Mouse (Mus musculus): ENCODE measurements around the gene Rpl23a.

The Rpl23a gene

DNA sequence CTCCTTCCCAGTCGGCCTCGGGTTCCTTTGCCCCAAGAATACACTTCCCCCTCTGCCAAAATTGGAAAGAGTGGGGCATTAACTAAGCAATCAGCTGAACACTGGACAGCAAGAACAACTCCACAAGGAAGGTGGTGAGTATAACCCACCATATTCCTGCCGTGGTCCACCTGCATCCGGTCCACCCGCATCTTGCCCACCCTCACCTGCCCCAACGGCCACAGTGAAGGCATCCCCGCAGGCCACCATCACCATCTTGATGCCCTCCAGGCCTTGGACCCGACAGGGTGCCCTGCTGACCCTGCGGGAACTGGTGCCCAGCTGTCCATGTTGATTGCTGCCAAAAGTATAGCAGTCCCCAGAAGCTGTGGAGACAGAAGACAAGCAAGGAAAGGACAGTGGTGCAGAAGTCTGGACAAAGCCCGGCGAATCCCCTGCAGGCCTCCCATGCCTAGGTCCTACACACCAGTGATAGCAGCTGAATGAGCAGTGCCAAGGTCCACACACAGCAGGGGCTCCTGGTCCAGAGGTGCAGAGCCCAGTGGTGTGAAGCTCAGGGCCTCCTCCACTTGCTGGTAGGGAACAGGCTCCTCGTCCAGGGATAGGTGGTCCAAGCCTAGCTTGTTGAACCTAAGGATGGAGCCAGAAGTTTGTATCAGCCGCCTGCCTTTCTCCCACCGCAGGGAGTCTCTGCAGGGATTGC is 16.0 kb downstream of the Rpl23a start:
- no peak for DNase-seq (ENCODE audit: low read depth in 2 of 2, low spot score in 2 of 2)

DNA sequence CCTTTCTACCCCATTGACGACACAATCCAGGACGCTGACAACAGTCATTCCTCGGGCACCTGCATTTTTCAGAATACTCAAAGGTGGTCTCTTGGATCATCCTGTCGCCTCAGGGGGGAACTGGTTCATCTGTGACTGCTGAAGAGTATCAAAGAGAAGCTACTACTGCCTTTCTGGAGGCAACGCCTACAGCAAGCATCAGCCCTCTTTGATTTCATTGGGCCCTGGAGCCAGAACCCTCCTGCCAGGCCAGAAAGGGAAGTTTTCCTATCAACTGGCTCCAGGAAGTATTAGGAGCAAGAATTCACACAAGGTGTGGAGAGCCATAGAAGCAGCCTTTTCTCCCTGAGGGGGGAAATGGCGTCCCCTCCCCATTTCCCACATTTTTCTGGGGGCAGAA is 16.7 kb downstream of the Rpl23a start:
- DNase-seq (ENCODE audit: low read depth in 2 of 2, low spot score in 2 of 2), result no peak

DNA sequence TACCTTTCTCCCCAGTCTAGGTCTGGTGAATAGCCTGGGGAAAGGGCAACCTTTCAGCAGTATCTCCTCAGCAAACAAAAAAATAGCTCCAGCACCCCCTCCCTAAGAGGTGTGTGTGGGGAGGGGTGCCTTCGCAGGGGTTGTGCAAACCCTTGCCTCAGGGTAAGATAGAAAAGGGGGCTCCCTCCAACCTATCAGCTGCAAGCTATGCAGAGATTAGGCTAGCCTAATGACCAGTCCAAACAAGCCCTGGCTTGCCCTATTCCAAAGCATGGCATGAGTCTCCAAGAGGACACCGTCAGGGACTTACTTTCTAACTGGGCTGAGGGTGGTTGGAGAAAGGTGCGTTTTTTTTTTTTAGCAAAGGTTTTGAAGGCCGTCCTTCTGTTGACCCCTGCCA is 17.2 kb downstream of the Rpl23a start:
- DNase-seq (ENCODE audit: low read depth in 2 of 2, low spot score in 2 of 2), result no peak

DNA sequence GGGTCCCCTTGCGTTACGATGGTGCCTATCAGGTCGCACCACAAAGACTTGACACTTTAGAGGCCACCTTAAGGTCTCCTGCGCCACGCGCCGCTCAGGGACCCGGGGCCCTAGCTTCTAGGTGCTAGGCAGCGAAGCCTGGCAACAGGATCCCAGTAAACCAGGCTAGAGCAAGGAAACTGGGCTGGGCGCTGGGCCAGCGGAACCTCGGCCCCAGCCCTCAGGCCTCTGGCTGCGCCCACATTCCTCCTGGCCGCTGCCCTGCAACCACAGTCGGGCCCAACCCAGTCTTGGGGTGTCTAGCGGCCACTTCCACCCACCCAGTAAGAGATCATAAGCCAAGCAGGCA is 17.6 kb downstream of the Rpl23a start:
- no peak for DNase-seq (ENCODE audit: low read depth in 2 of 2, low spot score in 2 of 2)

DNA sequence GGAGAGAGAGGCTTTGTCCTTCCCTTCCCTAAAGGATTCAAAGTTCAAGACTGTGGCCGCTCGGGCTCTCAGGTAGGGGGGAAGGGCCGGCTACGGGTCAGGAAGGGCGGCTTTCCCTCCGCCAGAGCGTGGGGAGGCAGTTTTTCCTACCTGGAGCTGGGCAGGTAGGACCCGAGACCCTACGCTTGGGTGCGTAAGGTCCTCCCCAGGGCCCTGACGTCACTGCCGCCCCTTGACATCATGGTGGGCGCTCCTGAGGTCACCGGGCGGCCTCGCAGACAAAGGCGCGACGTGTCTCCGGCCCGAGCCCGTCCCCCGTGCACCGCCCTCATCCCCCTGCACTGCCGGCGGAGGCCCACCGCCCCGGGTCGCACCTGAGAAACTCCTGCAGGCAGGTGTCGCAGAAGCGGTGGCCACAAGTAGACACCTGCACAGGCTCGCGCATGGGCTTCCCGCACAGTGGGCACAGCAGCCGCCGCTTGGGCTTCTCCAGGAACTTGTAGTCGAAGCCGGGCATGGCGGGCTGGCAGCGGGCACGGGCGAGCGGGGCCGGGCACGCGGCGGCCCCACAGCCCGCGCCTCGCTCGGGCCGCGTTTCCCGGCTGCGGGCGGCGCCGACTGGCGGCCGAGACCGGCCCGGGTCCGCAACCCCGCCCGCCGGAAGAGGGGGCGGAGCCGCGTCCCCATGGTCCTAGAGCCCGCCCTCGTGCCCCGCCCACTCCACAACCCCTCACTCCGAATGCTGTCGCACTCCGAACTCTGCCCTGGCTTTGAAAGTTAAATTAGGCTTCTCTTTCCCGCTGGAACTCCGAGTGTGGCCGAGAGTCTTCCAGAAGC is 18.2 kb downstream of the Rpl23a start, which contains the start of gene Traf4:
Gene Traf4, minus strand, starts transcription at position 666 of the 837 bp plus-strand sequence.
- peak; percentile 57 to 72 for DNase-seq (ENCODE audit: low read depth in 2 of 2, low spot score in 2 of 2)

DNA sequence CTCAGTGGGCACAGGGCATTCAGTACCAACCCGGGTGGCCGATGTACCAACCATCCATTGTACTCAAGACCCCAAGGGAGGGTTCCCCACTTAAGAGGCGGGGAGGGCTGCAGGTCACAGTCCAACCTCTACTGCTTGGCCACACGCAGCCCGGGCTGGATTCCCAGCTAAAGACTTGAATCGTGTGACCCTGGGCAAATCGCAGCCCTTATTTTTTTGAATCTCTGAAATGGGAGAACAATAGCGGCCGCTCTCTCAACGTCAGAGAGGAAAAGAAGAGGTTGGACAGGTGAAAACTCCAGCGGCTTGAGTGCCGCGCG is 18.8 kb downstream of the Rpl23a start:
- no peak for DNase-seq (ENCODE audit: low read depth in 2 of 2, low spot score in 2 of 2)

DNA sequence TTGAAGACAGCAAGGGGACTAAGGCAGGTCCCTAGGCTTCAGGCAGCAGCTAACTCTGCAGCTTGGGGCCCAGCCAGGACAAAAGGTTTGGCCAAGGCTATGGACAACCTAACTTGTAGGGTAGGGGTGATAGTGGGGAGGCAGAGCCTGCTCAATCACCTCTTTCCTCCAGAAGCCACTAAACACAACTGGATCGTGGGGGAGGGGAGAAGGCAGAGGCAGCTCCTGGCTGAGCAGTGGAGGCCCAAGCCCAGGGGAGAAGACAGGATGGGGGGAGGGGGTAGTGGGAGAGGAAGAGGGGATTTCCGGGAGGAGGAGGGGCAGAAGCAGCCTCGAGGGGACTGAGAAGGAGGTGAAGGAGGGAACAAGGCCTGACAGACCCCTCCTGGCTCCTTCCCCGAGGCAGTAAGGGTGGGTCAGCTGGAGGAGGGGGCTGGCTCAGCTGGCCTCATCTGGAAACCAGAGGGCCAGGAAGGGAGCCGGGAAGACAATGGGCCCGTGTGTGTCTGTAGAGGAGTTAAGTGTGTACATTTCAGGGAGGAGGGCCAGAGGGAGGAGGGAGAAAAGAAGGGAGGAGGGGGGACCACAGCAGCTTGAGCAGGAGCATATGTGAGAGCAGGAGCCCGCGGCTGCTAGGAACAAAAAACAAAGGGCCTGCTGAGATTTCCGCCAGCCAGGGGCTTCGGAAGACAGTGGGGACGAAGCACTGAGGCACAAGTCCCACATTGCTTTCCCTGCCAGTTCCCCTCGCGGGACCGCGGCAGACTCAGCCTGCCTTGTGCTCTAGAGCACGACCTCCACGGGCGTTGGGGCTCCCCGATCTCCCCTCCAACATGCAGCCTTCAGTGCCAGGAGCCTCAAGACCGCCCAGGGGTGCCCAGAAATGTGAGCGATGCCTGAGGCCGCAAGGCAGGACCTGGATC is 19.4 kb downstream of the Rpl23a start:
- DNase-seq (ENCODE audit: low read depth in 2 of 2, low spot score in 2 of 2), result no peak

DNA sequence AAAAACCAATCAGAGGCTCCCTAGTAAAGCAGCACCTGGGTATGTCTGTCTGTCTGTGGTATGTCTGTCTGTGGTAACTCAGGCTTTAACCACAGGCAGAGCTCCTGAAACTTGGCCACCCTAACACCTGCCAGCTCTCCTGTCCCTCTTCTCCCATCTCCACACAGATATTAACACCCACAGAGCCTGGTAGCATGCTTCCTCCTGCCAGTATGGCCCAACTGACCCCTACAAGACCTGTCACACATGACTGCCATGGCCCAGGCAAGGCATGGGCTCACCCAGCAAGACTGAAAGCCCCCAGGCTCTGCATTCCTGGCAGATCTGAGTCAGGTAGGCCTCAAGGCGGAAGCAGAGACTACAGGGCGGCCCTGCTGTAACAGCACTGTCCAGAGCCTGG is 20.3 kb downstream of the Rpl23a start:
- DNase-seq (ENCODE audit: low read depth in 2 of 2, low spot score in 2 of 2), result no peak

DNA sequence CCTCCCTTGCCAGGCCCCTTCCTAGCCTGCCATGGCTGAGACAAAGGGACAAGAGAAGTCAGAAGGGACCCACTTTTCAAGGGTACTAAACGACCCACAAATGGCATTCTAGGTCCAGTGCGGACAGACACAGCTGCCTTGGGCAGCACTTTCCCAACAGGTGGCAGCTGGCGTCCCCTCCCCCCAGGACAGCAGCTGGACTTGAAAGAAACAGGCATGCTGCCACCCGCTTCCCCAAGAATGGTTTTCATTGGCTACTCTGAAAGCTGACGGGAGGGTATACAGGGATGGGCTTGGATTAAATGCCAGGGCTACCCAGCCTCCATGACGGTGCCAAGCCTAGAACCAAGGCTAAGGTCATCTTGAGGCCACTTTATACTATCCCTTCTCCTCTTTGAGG is 20.9 kb downstream of the Rpl23a start:
- no peak for DNase-seq (ENCODE audit: low read depth in 2 of 2, low spot score in 2 of 2)

DNA sequence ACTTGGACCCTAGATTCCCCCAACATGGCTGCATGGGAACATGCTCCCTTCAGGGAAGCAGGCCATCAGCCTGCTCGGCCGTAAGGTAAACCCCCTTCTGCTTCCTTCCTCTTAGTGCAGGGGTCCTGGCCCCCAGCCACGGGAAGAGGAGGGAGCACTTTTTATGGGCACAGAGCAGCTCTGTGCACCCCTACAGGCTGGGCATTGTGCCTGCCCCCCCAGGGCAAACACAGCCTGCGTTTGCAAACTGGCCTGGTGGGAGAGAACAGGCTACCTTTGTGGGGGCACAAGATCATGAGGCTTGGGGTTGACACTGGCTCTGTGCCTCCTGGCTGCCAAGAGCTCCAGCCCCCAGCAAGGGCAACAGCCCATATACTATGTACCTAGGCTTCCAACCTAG is 21.4 kb downstream of the Rpl23a start:
- no peak for DNase-seq (ENCODE audit: low read depth in 2 of 2, low spot score in 2 of 2)

DNA sequence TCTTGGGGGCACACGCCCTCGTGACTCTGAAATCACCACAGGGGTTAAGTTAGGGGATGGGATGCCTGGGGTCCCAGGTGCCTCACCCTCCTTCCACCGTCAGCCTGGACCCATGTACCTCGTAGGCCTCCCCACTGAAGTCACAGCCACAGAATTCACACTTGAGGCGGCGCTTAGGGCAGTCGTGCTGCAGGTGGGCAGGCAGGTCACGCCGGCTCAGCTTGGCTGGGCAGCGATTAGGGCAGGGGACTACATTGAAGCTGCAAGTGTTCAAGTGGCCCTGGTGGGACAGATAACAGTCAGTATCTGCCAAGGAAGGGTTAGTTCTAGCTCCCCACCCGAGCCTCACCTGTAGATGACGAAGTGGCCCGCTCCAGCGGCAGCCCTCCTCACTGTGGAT is 22.2 kb downstream of the Rpl23a start:
- DNase-seq (ENCODE audit: low read depth in 2 of 2, low spot score in 2 of 2), result no peak

DNA sequence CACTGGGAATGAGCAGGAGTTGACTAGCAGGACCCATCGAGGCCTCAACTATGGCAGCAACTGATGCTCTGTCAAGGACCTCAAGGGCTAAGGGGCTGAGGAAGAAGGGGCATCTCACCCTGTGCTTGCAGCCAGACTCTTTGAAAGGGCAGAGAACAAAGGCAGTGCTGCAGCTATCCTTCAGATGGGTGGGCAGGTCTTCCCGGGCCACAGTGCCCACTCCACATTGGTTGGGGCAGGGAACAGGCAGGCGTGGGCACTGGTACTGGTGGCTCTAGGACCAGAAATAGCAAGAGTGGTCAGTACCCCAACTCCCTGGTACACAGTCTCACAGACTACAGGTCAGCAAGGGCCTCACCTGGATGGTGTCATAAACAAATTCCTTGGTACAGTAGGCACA is 22.7 kb downstream of the Rpl23a start:
- DNase-seq (ENCODE audit: low read depth in 2 of 2, low spot score in 2 of 2), result no peak

DNA sequence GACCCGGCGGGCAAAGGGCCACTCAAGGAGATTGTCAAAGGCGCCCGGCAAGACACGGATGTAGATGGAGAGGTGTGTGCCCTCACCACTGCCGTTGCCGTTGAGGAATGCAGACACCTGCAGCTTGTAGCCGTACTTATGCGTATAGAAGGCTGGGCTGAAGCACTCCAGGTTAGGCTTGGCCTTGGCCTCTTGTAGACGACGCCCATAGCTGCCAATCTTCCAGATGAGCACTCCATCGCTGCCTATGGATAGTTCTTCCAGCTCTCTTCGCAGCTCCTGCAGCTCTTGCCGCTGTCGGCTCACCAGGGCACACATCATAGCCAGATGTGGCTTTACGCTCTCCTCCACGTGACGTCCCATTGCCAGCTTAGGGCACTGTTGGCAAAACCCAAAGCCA is 23.2 kb downstream of the Rpl23a start:
- no peak for DNase-seq (ENCODE audit: low read depth in 2 of 2, low spot score in 2 of 2)

DNA sequence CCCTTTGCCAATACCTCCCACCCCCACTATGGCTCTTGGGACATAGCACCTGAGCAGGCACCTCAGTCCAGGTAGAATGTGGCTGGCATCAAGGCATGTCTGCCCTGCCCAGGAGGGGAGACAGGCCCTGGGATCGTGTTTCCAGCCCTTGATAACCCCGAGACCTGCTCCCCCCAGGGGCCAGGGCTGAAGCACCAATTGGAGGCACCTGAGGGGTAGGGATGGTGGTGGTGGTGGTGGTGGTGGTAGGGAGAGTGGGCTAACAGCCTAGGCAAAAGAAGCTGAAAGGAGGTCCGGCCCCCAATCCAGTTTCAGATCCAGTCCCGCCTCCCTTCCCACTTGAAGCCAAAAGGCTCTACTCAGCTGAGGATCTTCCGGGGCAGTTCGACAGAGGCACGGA is 23.8 kb downstream of the Rpl23a start:
- no peak for DNase-seq (ENCODE audit: low read depth in 2 of 2, low spot score in 2 of 2)

DNA sequence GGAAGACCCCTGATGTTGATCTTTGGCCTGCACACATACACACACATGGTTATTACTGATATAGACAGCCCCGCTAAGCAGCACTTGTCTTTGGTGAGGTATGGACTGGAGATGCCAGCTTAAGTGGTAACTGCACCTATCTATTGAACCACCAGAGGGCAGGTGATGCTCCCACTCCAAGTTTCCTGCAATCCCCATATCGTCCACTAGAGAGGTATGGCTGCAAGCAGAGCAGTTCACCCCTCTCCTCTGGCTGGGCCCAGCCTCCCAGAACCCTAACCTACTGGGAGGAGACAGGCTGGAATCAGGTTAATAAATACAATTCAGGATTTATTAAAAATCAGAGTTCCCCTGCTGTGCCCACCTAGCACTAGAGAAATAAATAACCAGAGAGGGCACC is 24.3 kb downstream of the Rpl23a start:
- peak; percentile 78 to 88 for DNase-seq (ENCODE audit: low read depth in 2 of 2, low spot score in 2 of 2)

DNA sequence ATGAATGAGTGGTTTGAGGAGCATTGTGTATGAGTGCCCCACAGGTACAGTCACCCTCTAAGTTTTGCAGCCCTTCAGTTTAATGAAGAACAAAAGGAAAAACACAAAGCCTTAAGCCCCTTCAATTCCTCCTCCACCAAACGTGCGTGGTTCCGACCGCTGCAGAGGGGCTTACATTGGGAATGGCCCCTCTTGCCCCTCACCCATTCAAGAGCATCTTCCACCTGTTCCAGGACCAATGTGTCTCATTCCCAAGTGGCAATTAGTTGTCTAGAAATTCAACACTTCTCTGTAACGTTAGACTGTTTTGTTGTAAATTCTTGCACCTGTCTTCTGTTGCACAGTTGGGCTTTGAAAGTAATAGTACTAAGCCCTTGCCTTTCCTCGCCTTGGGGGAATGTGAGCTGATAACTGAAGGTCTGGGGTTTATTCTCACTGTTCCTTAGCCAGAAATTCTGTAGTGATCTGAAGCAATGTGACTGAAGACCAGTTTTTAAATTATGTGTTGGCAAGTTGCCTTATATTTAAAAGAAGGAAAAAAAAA is 27.2 kb downstream of the Rpl23a start:
- DNase-seq (ENCODE audit: low read depth in 2 of 2, low spot score in 2 of 2), result no peak

DNA sequence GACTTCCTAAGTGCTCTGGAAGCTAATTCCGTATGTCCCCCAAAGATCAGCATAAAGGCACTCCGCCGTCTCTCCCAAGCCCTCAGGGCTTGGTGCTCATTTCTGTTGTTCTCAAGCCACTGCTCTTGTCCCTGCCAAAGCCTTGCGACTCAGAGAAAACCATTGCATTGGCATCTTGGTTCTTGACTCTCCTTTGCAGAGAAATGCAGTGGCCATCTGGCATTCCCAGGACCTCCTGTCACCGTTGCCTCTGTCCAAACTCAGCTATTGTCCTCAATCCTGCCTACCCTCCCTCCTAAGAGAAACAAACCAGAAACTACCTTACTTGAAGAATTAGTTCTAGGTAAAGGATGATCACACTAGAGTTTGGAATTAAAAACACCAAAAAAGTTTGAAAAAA is 27.7 kb downstream of the Rpl23a start:
- no peak for DNase-seq (ENCODE audit: low read depth in 2 of 2, low spot score in 2 of 2)

DNA sequence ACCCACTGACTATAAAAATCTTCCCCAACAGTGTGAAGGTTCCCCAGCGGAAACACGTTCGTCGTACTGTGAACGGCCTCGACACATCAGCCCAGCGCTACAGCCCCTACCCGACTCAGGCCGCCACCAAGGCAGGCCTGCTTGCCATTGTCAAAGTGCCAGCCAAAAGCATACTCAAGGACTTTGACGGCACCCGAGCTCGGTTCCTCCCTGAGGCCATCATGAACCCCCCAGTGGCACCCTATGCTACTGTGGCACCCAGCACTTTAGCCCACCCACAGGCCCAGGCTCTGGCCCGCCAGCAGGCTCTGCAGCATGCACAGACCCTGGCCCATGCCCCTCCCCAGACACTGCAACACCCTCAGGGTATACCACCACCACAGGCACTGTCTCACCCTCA is 29.6 kb downstream of the Rpl23a start:
- no peak for DNase-seq (ENCODE audit: low read depth in 2 of 2, low spot score in 2 of 2)

DNA sequence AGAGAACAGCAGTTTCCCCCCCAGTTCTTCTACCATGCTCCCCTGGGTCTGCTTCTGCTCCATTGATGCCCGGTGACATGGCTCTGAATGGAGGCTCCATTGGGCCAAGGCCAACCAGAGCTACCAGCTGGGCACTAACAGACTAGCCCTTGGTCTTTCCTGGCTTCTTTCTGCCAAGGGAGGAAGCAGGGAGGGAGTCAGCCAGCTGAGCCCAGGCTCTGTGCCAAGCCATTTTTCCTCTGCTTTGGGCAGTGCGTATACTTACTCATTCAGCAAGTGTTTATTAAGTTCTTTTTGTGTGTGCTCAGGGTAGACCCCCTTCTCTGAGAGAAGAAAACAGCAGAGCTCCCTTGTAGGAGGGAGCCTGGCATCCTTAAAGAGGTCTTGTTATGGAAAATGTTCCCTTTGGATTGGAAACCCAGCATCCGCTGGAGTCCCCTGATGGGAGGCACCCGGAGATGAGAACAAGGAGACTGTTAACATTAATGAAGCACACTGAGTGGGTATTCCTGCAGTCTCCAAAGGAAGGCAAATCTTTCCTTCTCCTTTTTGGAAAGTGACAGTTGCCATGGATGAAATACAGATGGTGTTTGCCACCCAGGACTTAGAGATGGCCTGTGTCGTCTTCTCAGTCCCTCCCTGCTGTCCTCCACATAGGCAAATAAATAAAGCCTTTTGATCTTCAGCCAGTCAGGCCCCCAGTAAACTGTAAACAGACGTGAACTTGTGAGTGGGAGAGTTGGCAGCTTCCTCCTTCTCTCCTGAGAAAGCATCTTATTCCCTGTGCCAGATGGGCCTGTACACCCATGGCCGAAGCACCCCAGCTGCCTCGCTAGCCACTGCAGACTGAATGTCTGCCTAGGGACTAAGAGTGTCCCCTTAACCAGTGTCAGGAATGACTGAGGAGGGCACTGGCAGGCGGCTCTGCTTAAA is 30.8 kb downstream of the Rpl23a start:
- DNase-seq (ENCODE audit: low read depth in 2 of 2, low spot score in 2 of 2), result no peak

DNA sequence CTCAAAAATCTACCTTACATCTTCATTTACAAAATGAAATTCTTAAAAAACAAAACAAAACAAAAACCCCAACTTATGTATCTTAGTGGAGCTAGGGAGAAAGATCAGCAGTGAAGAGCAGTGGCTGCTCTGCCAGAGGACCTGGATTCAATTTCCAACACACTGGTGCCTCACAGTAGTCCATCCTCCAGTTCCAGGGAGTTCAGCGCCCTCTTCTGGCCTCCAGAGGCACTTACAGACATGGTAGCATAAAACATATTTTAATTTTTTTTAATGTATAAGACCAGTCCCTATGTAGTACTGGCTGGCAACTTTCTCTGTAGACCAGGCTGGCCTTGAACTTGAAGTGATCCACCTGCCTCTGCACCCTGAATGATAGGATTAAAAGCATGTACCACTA is 32.2 kb downstream of the Rpl23a start:
- no peak for DNase-seq (ENCODE audit: low read depth in 2 of 2, low spot score in 2 of 2)
